Mouse (Mus musculus) midbrain, embryonic 12.5 days (tissue): ENCODE data around the gene Bcl9. TPM values are rescaled to one million over a fixed set of nuclear protein-coding genes. Genes with fewer than 3 reads are reported as not detected.

Source experiments
- ATAC-seq: fragments of 200-750 bp; cut with Nextera tagmentation; 2 replicates; pipeline ENCODE4 v1.8.0; 2017; ENCODE audit warnings: low read depth, moderate TSS enrichment, moderate library complexity; ENCODE audit not compliant: low FRiP score
- H3K27ac ChIP-seq: fragments of 300-500 bp; sonication (generic); replicated peaks from 2 replicates; pipeline ENCODE4 v1.5.1; 2016; ENCODE audit warnings: mild to moderate bottlenecking
- H3K27me3 ChIP-seq: fragments of 300-500 bp; sonication (generic); 2 replicates; pipeline ENCODE4 v1.6.1; 2016; ENCODE audit warnings: mild to moderate bottlenecking
- H3K36me3 ChIP-seq: fragments of 300-500 bp; sonication (generic); 2 replicates; pipeline ENCODE4 v1.6.1; 2016
- H3K4me1 ChIP-seq: fragments of 300-500 bp; sonication (generic); 2 replicates; pipeline ENCODE4 v1.6.1; 2016
- H3K4me2 ChIP-seq: fragments of 300-500 bp; sonication (generic); replicated peaks from 2 replicates; pipeline ENCODE4 v1.6.1; 2016; ENCODE audit warnings: mild to moderate bottlenecking, moderate library complexity
- H3K4me3 ChIP-seq: fragments of 300-500 bp; sonication (generic); 2 replicates; pipeline ENCODE4 v1.5.1; 2016; ENCODE audit warnings: mild to moderate bottlenecking
- H3K9ac ChIP-seq: fragments of 300-500 bp; sonication (generic); replicated peaks from 2 replicates; pipeline ENCODE4 v1.6.1; 2016; ENCODE audit warnings: mild to moderate bottlenecking, moderate library complexity
- H3K9me3 ChIP-seq: fragments of 300-500 bp; sonication (generic); 2 replicates; pipeline ENCODE4 v1.6.1; 2016; ENCODE audit warnings: mild to moderate bottlenecking
- WGBS: fragments of 180-500 bp; shearing (Covaris S2); methylation state at CpG from one replicate; pipeline ENCODE4 v1.1.7; 2016; 5-methylcytosine and 5-hydroxymethylcytosine counted together
- polyA plus RNA-seq: library from polyadenylated mRNA; unstranded; fragments of >200 nt; fragmentation: Nextera tagmentation; extraction: Ambion mirVana; gene quantifications from 2 replicates; pipeline ENCODE4 v1.2.1, GENCODE M21; 2016

Gene Bcl9
- polyA plus RNA-seq, 1 experiment from 2014 or later, result 79.1 TPM

DNA sequence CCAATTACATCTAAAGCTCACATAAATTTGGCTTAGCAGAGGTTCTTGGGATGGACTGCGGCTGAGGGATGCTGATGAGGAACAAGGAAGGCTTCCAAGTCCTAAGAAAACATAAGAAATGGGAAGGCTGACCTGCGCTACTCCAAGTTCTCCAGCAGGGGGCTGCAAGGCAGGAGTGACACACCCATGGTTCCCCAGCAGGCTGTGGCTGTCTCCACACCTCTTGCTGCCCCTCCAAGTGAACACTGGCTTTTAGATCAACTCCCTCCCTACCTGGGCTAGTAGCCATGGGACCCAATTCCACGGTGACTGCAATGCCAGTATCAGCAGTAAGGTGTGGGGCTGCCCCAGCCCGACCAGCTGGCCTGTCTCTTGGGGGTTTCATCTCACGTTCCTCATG is 95.8 kb downstream of the Bcl9 start:
- 54% methylated on average over 5 of the region's 5 CpGs for WGBS

DNA sequence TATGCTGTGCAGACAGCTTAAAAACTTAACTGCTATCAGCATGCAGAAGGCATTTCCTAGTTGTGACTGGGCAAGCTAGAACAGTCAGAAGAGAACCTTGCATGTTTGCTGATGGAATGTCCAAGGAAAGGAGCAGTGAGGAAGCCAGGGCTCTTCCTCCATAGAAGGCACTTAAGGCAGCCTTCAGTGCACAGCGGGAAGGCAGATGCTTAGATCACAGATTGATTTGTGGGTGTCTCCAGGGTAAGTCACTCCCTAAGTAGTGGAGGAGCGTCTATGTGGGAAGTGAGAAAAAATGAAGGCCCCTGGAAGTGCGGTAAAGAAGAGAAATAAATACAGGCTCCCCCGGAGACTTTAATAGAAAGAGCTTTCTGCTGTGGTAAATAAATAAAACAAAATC is 98.5 kb downstream of the Bcl9 start:
- Histone ChIP-seq H3K27me3 (no peaks in the 10 kb centered on the region), H3K36me3 (peaks cover 4% of the 10 kb centered on the region; the same call in 1 of the 2 replicates), H3K27ac (no peak overlapping the region), H3K9me3 (no peaks in the 10 kb centered on the region), H3K4me1 (peaks cover 9% of the 10 kb centered on the region; the same call in 1 of the 2 replicates), H3K4me3 (no peak overlapping the region), H3K4me2 (no peak overlapping the region), H3K9ac (no peak overlapping the region)
- no peak for ATAC-seq
- WGBS, result 24% methylated on average over 4 of the region's 4 CpGs

More for the DNA sequence above, 95.8 kb downstream of the Bcl9 start:
- H3K9ac ChIP-seq, result no peak overlapping the region
- H3K4me1 ChIP-seq, result peaks cover 9% of the 10 kb centered on the region; the same call in 1 of the 2 replicates
- ATAC-seq, result peak; percentile 75
- no peaks in the 10 kb centered on the region for H3K9me3 ChIP-seq
- H3K4me3 ChIP-seq, result no peak overlapping the region
- no peaks in the 10 kb centered on the region for H3K27me3 ChIP-seq
- no peak overlapping the region for H3K27ac ChIP-seq
- H3K36me3 ChIP-seq, result peaks cover 30% of the 10 kb centered on the region
- no peak overlapping the region for H3K4me2 ChIP-seq

DNA sequence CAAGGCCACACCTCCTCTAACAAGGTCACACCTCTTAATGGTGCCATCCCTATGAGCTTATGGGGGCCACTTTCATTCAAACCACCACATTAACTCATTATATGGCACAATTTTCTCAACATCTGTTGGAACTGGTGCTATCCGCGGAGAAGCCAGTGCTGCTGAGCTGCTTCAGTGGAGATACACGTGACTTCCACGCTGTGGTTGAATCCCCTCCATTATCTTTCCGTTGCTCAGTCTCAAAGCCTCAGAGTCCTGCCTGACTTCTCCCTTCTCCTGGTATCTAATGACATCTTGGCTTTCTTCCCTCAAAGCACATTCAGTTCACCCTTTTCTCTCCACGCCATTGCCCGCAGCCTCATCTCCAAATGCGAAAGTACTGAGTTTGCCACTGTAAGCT is 101.1 kb downstream of the Bcl9 start:
- Histone ChIP-seq H3K9me3 (no peaks in the 10 kb centered on the region), H3K9ac (no peak overlapping the region), H3K4me1 (peaks cover 5% of the 10 kb centered on the region; the same call in 1 of the 2 replicates), H3K27ac (no peak overlapping the region), H3K4me2 (no peak overlapping the region), H3K36me3 (no peaks in the 10 kb centered on the region), H3K27me3 (no peaks in the 10 kb centered on the region), H3K4me3 (no peak overlapping the region)
- ATAC-seq, result no peak
- 90% methylated on average over 8 of the region's 8 CpGs for WGBS

DNA sequence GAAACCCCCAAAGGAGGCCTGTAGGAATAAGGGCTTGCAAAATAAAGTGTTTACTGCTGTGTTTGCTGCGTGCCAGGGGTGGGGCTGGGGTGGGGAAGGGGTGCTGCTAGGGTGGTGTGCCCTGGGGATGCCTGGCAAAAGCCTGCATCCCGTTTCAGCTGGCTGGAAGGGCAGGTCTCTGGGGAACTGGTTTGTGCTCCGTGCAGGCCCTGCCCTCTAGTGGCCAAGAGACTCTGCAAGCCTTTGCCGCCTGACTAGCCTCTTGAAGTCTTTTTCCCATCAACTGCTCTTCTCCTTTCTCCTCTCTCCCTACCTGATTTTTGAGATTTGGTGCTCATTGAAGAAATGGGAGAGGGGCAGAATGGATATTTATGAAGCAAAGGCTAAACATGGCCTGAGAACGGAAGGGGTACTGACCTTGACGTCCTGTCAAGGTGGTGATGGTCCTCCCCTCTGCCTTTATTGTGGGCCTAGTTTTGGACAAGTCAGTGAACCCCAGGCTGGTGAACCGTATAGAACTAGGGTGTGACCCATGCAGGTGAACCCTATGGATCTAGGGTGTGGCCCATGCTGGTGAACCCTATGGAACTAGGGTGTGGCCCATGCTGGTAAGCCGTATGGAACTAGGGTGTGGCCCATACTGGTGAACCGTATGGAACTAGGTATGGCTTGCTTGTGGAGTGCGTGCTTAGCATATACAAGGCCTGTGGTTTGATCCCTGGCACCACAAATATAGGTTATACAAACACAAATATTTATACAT is 112.4 kb downstream of the Bcl9 start:
- Histone ChIP-seq H3K27me3 (no peaks in the 10 kb centered on the region), H3K27ac (no peak overlapping the region), H3K4me1 (peaks cover 5% of the 10 kb centered on the region; the same call in 1 of the 2 replicates), H3K4me2 (no peak overlapping the region), H3K36me3 (no peaks in the 10 kb centered on the region), H3K4me3 (no peak overlapping the region), H3K9me3 (no peaks in the 10 kb centered on the region), H3K9ac (no peak overlapping the region)
- ATAC-seq, result no peak; the same call in 1 of the 2 replicates
- 41% methylated on average over 10 of the region's 10 CpGs for WGBS

DNA sequence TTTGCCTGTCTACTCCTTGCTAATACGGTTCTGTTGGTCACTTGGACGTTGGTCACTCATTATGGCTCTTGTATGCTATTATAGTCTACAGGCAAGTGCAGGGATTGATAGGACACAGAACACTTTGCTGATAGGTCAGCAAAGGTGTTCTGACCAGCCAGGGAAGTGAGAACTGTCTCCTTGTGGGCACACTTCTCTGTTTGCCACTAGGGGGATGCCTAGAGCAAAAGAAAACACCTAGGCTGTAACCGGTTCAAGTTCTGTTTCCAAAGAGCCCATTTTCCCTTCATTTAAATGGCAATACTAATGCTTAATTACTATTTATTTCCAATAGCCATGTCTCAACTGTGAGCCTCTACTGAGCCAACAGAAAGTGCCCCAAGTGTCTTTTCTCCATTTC is 113.9 kb downstream of the Bcl9 start:
- peaks cover 5% of the 10 kb centered on the region; the same call in 1 of the 2 replicates for H3K4me1 ChIP-seq
- no peak overlapping the region for H3K4me2 ChIP-seq
- H3K36me3 ChIP-seq, result no peaks in the 10 kb centered on the region
- no peak for ATAC-seq
- no peak overlapping the region for H3K9ac ChIP-seq
- WGBS, result 44% methylated on average over 3 of the region's 3 CpGs
- no peak overlapping the region for H3K4me3 ChIP-seq
- no peak overlapping the region for H3K27ac ChIP-seq
- H3K27me3 ChIP-seq, result no peaks in the 10 kb centered on the region
- H3K9me3 ChIP-seq, result no peaks in the 10 kb centered on the region

DNA sequence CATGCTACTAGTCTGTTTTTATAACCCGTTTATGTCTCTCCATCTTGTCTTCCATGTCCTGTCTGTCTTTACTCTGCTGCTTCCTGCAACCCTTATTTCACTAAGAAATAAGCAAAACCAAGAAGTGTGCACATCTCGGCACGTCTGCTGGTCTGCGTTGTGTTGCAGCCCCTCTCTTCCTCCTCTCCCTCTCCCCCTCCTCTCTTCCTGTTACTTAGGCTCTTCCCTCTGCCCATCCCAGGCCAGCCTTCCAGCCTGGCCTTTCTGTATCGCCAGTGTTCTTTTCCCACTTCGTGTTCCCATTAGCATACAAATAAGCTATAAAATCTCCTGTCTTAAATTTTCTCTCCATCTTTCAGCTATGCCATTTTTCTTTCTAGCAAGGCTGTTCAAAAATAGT is 117.2 kb downstream of the Bcl9 start:
- WGBS, result 56% methylated on average over 6 of the region's 6 CpGs
- H3K4me3 ChIP-seq, result no peak overlapping the region
- ATAC-seq, result no peak
- H3K36me3 ChIP-seq, result 0 out of 2 replicates have a peak, but pooled peaks cover 16% of the 10 kb centered on the region
- H3K9me3 ChIP-seq, result no peaks in the 10 kb centered on the region
- 0 out of 2 replicates have a peak overlapping the region, but pooled peaks have one; percentile 17 for H3K9ac ChIP-seq
- no peaks in the 10 kb centered on the region for H3K27me3 ChIP-seq
- no peak overlapping the region for H3K27ac ChIP-seq
- H3K4me1 ChIP-seq, result peaks cover 5% of the 10 kb centered on the region; the same call in 1 of the 2 replicates
- no peak overlapping the region for H3K4me2 ChIP-seq

DNA sequence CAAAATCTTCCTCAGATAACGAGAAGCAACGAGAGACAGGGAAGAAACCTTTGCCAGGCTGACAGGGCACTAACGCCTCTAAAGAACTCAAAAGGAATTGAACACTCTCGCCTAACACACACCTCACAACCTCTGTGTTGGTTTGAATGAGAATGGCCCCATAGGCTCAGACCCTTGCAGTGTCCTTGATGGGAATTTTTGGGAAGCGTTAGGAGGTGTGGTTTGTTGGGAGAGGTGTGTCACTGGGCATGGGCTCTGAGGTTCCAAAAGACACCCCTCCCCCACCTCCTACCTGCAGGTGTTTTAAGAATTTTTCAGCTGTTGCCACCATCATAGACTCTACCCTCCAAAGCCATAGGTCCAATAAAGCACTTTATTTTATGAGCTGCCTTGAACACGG is 118.8 kb downstream of the Bcl9 start:
- H3K4me2 ChIP-seq, result no peak overlapping the region
- peaks cover 5% of the 10 kb centered on the region; the same call in 1 of the 2 replicates for H3K4me1 ChIP-seq
- 0 out of 2 replicates have a peak, but pooled peaks cover 20% of the 10 kb centered on the region for H3K36me3 ChIP-seq
- no peaks in the 10 kb centered on the region for H3K9me3 ChIP-seq
- H3K4me3 ChIP-seq, result no peak overlapping the region
- H3K27ac ChIP-seq, result no peak overlapping the region
- 80% methylated on average over 6 of the region's 6 CpGs for WGBS
- H3K9ac ChIP-seq, result no peak overlapping the region
- ATAC-seq, result no peak
- H3K27me3 ChIP-seq, result no peaks in the 10 kb centered on the region

DNA sequence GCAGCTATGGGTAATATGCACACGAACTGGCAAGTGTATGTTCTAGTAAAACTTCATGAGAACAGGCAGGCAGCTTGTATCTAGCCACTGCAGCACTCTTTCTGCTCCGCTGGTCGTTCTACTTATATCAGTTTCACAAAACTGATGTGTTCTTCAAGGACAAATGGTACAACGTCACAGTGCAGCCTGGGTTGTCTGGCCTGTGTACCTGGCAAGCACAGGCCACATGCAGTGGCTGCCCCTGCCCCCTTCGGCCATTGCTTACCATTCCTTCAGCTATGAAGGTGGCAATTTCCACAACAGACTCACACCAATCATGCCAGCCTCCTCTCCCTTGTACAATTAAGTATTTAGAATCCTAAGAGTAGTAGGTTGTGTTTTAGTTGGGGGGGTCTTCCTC is 125.1 kb downstream of the Bcl9 start:
- Histone ChIP-seq H3K9me3 (no peaks in the 10 kb centered on the region), H3K27ac (no peak overlapping the region), H3K9ac (no peak overlapping the region), H3K4me3 (no peak overlapping the region), H3K4me1 (no peaks in the 10 kb centered on the region), H3K4me2 (no peak overlapping the region), H3K27me3 (no peaks in the 10 kb centered on the region), H3K36me3 (peaks cover 23% of the 10 kb centered on the region; the same call in 1 of the 2 replicates)
- ATAC-seq, result no peak
- WGBS, result 86% methylated on average over 5 of the region's 5 CpGs

DNA sequence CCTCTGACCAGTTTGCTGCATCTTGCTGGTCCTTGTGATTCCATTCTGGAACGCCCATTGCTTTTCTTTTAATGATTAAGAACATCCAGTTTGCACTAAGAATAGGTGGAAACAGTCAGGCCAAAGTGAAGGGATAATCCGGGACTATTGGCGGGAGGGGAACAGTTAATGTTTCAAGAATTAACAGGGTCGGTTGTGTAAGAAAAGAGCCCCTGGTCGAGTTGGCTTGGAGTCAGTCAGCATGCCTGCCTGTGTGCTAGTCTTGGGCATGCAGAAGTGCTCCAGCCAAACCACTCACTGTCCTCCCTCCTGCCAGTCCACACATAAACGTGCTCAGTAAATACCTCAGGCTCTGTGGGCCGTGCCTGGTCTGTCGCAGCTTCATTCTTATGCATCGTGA is 125.5 kb downstream of the Bcl9 start:
- no peak overlapping the region for H3K9ac ChIP-seq
- 76% methylated on average over 9 of the region's 9 CpGs for WGBS
- H3K9me3 ChIP-seq, result no peaks in the 10 kb centered on the region
- no peak overlapping the region for H3K4me2 ChIP-seq
- no peaks in the 10 kb centered on the region for H3K4me1 ChIP-seq
- peaks cover 19% of the 10 kb centered on the region; the same call in 1 of the 2 replicates for H3K36me3 ChIP-seq
- no peak overlapping the region for H3K27ac ChIP-seq
- no peak for ATAC-seq
- H3K4me3 ChIP-seq, result no peak overlapping the region
- H3K27me3 ChIP-seq, result no peaks in the 10 kb centered on the region

DNA sequence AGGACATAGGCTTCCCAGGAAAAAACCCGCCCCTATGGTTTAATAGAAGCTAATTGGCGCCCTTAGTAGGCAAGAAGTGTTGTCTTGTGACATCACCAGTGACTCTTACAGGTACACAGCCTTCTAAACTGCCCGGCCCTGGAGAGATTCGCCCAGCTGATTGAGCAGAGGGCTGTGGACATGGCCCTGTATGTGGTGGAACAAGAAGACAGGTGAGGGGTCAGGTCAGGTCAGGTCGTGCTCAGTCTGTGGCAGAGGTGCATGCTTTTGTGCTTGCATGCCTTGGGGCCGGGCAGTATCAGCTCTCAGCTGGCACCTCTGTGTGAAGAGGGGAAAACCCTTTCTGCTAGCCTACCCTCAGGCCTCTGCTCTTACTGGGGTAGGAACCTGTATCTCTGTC is 126.2 kb downstream of the Bcl9 start:
- Histone ChIP-seq H3K36me3 (peaks cover 14% of the 10 kb centered on the region; the same call in 1 of the 2 replicates), H3K9me3 (no peaks in the 10 kb centered on the region), H3K4me1 (no peaks in the 10 kb centered on the region), H3K9ac (no peak overlapping the region), H3K27ac (no peak overlapping the region), H3K4me2 (no peak overlapping the region), H3K27me3 (no peaks in the 10 kb centered on the region), H3K4me3 (no peak overlapping the region)
- 83% methylated on average over 6 of the region's 6 CpGs for WGBS
- ATAC-seq, result no peak

DNA sequence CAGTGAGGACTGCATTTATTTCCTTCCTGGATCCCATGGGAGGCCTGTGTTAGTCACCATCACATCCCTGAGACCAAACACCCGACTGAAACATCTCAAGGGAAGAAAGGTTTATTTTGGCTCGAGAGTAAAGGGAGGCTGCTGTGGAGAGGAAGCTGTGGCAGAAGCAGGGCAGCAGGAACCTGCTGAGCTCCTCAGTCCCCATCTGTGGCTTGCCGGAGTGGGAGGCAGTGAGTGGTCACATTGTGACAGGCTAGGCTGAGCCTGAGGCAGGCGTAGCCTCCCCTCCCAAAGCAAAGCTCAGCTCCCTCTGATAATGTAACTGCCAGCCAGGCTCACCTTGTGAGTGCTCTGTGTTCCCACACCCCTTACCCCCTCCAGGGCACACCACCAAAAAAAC is 130.6 kb downstream of the Bcl9 start:
- Histone ChIP-seq H3K4me1 (no peaks in the 10 kb centered on the region), H3K4me3 (no peak overlapping the region), H3K27me3 (no peaks in the 10 kb centered on the region), H3K4me2 (no peak overlapping the region), H3K36me3 (peaks cover 5% of the 10 kb centered on the region; the same call in 1 of the 2 replicates), H3K9me3 (no peaks in the 10 kb centered on the region), H3K9ac (no peak overlapping the region), H3K27ac (no peak overlapping the region)
- 64% methylated on average over 4 of the region's 4 CpGs for WGBS
- no peak for ATAC-seq

DNA sequence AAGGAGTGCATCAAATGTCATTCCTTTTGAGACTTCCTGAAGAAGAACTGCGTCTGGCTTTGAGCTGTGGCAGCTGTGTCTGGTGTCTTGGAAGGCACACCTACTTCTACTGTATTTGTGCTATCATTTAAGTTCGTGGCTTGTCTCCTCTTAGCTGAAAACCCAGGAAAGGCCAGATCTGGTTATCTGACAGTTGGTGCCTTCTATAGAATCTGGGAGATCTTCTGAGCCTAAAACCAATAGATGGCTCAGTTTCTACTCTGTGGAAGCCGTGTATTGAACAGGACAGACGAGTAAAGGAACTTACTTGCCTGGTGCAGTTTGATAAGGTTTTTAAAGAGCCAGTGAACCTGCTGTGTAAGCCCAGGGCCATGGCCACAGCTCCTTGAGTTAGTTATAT is 133.2 kb downstream of the Bcl9 start:
- no peak for ATAC-seq
- Histone ChIP-seq H3K27ac (no peak overlapping the region), H3K4me2 (no peak overlapping the region), H3K36me3 (peaks cover 3% of the 10 kb centered on the region; the same call in 1 of the 2 replicates), H3K9ac (no peak overlapping the region), H3K4me3 (no peak overlapping the region), H3K27me3 (no peaks in the 10 kb centered on the region), H3K9me3 (no peaks in the 10 kb centered on the region), H3K4me1 (peaks cover 10% of the 10 kb centered on the region)
- WGBS, result 89% methylated on average over 4 of the region's 4 CpGs
